Mouse (Mus musculus): ENCODE results near the gene Ccpg1. TPM values are rescaled to one million over a fixed set of nuclear protein-coding genes. Genes with fewer than 3 reads are reported as not detected.

Ccpg1 gene
- polyA plus RNA-seq, 1 experiment from 2014 or later, result 9.8 TPM

DNA sequence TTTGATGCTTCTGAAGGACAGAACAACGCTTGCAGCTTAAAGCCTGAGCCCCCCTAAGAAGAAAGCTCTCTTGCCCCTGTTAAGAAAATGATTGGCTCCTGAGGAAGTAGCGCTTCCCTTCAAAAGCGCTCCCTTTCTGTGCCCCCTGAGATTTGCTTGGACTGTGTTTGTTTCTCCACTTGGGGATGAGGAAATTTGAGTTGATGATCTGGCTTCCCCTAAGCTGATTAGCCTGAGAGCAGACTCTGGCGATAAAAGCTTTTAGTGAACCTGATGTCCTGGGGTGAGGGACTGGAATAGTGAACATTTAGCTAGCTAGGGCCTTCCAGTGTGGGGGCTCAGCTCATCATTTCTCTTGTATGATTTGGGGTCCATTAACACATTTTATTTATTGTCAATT lies 63.7 kb downstream of the Ccpg1 start:
- DNase-seq (no peak), ATAC-seq (ENCODE audit: low read depth) (no peak)
- H3K4me2 ChIP-seq, result no peak overlapping the region
- no peak overlapping the region for H3K27ac ChIP-seq
- peaks cover 18% of the 10 kb centered on the region for H3K4me1 ChIP-seq (replicated peaks)
- H3K9me3 ChIP-seq (replicated peaks), result no peaks in the 10 kb centered on the region
- H3K4me3 ChIP-seq (replicated peaks), result no peak overlapping the region
- no peaks in the 10 kb centered on the region for H3K36me3 ChIP-seq
- no peak overlapping the region for H3K9ac ChIP-seq
- no peaks in the 10 kb centered on the region for H3K27me3 ChIP-seq
- WGBS (ENCODE audit: insufficient replicate concordance), result 16% methylated on average over 4 of the region's 4 CpGs

DNA sequence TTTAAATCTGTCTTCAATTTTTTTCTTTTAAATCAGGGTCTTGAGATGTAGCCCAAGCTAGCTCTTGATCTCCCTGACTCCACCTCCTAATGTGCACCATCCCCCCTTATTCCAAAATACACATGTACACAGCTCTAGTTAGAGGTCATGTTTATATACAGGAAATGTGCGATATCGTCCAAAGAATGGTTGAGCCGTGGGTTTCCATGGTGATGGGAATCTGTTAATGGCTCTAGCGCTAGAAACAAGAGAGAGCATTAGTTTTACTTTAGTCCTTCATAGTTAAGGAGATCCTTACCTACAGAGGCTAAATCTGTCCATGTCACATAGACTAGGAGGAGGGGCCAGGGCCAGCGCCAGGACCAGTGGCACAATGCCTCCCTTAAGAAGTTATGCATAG lies 64.6 kb downstream of the Ccpg1 start:
- Histone ChIP-seq H3K4me2 (no peak overlapping the region), H3K27me3 (no peaks in the 10 kb centered on the region), H3K4me3 (replicated peaks) (no peak overlapping the region), H3K36me3 (no peaks in the 10 kb centered on the region), H3K9me3 (replicated peaks) (no peaks in the 10 kb centered on the region), H3K9ac (no peak overlapping the region), H3K4me1 (replicated peaks) (peaks cover 10% of the 10 kb centered on the region), H3K27ac (no peak overlapping the region)
- DNase-seq (no peak), ATAC-seq (ENCODE audit: low read depth) (no peak)
- 69% methylated on average over 5 of the region's 5 CpGs for WGBS (ENCODE audit: insufficient replicate concordance)

DNA sequence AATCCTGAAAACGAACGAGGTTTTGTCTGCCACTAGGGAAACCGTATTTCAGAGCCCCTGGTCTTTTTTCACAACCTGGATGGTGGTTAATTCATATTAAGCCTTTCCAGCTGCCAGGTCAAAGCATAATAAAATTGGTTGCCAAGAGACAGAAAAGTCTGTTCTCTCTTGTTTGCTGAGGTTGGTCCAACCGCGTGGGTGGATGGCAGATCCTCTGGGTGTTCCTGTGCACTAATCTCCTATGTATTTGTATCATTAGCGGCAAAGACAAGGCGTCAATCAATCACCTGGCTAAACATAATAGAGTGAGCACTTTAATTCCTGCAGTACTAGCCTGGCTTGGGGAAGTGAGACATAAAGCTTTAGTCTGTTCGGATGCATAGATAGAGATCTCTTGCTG lies 65.4 kb downstream of the Ccpg1 start:
- 50% methylated on average over 8 of the region's 8 CpGs for WGBS (ENCODE audit: insufficient replicate concordance)
- no peak for ATAC-seq (ENCODE audit: low read depth)
- no peak overlapping the region for H3K4me3 ChIP-seq (replicated peaks)
- no peak for DNase-seq
- no peak overlapping the region for H3K9ac ChIP-seq
- H3K4me1 ChIP-seq (replicated peaks), result peaks cover 2% of the 10 kb centered on the region
- no peak overlapping the region for H3K27ac ChIP-seq
- H3K9me3 ChIP-seq (replicated peaks), result no peaks in the 10 kb centered on the region
- H3K36me3 ChIP-seq, result no peaks in the 10 kb centered on the region
- no peak overlapping the region for H3K4me2 ChIP-seq
- H3K27me3 ChIP-seq, result no peaks in the 10 kb centered on the region

DNA sequence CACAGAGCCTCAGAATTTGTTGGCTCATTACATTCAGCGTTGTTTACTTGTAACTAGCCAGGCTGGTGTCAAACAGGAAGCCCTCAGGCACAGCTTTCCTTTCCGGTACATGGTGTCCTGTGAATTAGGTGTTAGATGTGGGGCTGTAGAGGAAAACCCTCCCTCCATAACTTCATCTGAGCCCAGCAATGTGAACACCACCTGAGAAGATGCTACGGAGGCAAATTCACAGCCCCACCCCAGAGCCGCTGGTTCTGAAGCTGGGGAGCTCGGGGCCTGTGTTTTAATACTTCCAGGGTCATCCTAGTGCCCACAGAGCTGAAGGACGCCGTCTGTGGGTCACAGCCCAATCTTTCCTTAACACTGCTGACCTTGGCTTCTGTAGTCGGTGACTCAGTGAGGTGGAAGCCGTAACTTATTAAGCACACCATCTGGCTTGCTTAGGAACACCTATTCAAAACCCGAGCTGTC lies 70.2 kb downstream of the Ccpg1 start:
- H3K4me2 ChIP-seq, result no peak overlapping the region
- H3K4me3 ChIP-seq (replicated peaks), result no peak overlapping the region
- DNase-seq, result no peak
- WGBS (ENCODE audit: insufficient replicate concordance), result 61% methylated on average over 10 of the region's 10 CpGs
- H3K36me3 ChIP-seq, result no peaks in the 10 kb centered on the region
- no peaks in the 10 kb centered on the region for H3K9me3 ChIP-seq (replicated peaks)
- H3K27me3 ChIP-seq, result no peaks in the 10 kb centered on the region
- H3K9ac ChIP-seq, result no peak overlapping the region
- ATAC-seq (ENCODE audit: low read depth), result no peak
- no peaks in the 10 kb centered on the region for H3K4me1 ChIP-seq (replicated peaks)
- no peak overlapping the region for H3K27ac ChIP-seq

DNA sequence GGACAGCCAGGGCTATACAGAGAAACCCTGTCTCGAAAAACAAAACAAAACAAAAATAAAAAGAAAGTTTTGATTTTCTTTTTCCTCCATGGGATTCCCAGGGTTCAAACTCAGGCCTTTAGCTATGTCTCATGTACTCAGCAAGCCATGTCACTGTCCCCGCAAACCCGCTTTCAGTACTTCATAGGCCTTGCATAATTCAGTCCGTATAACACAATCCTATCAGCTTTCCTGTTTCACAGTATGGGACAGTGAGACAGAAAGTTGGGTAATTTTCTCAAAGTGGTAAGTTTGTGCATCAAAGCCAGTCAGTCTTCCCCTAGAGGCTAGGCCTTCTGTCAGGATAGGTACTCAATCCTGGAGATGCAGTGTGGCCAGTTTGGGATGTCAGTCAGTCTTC lies 74.0 kb downstream of the Ccpg1 start:
- no peaks in the 10 kb centered on the region for H3K9me3 ChIP-seq (replicated peaks)
- DNase-seq (no peak), ATAC-seq (ENCODE audit: low read depth) (no peak)
- H3K27ac ChIP-seq, result no peak overlapping the region
- H3K36me3 ChIP-seq, result no peaks in the 10 kb centered on the region
- H3K4me2 ChIP-seq, result no peak overlapping the region
- no peaks in the 10 kb centered on the region for H3K4me1 ChIP-seq (replicated peaks)
- H3K4me3 ChIP-seq (replicated peaks), result no peak overlapping the region
- no peaks in the 10 kb centered on the region for H3K27me3 ChIP-seq
- no peak overlapping the region for H3K9ac ChIP-seq
- WGBS (ENCODE audit: insufficient replicate concordance), result 78% methylated on average over 4 of the region's 4 CpGs

DNA sequence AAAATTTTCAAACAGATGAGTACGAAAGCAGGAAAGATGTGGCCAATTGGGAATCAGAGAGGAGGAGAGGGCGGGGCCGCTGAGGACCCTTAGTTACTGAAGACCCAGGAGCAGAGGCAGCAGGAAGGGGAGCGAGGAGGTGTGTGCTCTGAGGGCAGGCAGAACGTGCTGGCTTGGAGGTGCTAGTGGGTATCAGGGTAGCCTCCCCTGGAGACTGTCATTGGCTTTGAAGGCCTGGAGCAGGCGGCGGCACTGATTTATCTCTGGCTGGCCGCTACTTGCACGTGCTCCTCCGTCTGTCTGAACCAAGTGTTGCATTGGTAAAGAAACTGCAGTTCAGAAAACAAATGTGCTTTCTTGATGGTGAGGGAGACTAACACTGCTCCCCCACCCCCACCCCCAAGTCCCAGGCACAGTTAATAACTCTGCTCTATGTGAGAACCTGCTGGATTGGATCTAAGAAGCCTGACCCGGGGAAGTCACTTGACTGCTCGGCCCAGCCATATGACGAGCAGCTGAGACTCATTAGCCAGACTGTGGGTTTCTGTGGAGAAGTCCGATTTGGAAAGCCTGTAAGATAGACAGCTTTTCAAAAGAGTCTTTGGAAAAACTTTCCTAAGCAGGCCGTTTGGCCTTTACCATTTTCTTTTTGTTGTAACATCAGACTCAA lies 78.5 kb downstream of the Ccpg1 start:
- H3K4me1 ChIP-seq (replicated peaks), result peaks cover 15% of the 10 kb centered on the region
- no peak overlapping the region for H3K9ac ChIP-seq
- ATAC-seq (ENCODE audit: low read depth), result no peak
- no peak for DNase-seq
- WGBS (ENCODE audit: insufficient replicate concordance), result 66% methylated on average over 15 of the region's 15 CpGs
- H3K4me2 ChIP-seq, result no peak overlapping the region
- no peak overlapping the region for H3K27ac ChIP-seq
- no peaks in the 10 kb centered on the region for H3K9me3 ChIP-seq (replicated peaks)
- H3K36me3 ChIP-seq, result no peaks in the 10 kb centered on the region
- no peak overlapping the region for H3K4me3 ChIP-seq (replicated peaks)
- H3K27me3 ChIP-seq, result no peaks in the 10 kb centered on the region

Small RNA genes lying within 50 kb of the gene (microRNA-seq; reads per million reads assigned to microRNA genes)
- not detected for gene Gm27353

Other genes with a start within 250 kb of the Ccpg1 start
- gene Prtg, start 178.6 kb upstream of the Ccpg1 start, polyA plus RNA-seq (2015; fragmentation: Nextera tagmentation; extraction: Ambion mirVana), result 0.09 and 0.14 TPM in 2 replicates
- 0.12 and 0.14 TPM in 2 replicates for gene Pygo1, start 59.8 kb upstream of the Ccpg1 start, polyA plus RNA-seq (2015; fragmentation: Nextera tagmentation; extraction: Ambion mirVana)
- gene Dyx1c1, start 26.6 kb upstream of the Ccpg1 start, polyA plus RNA-seq (2015; fragmentation: Nextera tagmentation; extraction: Ambion mirVana), result 0.24 and 0.31 TPM in 2 replicates
- gene Gm44503, start 26.6 kb upstream of the Ccpg1 start, polyA plus RNA-seq (2015; fragmentation: Nextera tagmentation; extraction: Ambion mirVana), result not detected in 2 replicates
- 2.7 and 4.0 TPM in 2 replicates for gene Ccpg1os, start within 50 bp of the Ccpg1 start, polyA plus RNA-seq (2015; fragmentation: Nextera tagmentation; extraction: Ambion mirVana)
- 4.5 and 6.2 TPM in 2 replicates for gene Pigb, start 54.9 kb downstream of the Ccpg1 start, polyA plus RNA-seq (2015; fragmentation: Nextera tagmentation; extraction: Ambion mirVana)
- gene Rab27a, start 59.4 kb downstream of the Ccpg1 start, polyA plus RNA-seq (2015; fragmentation: Nextera tagmentation; extraction: Ambion mirVana), result 4.5 and 4.9 TPM in 2 replicates
- 0.09 TPM in 1 of 2 replicates, not detected in the other for gene Khdc3, start 116.4 kb downstream of the Ccpg1 start, polyA plus RNA-seq (2015; fragmentation: Nextera tagmentation; extraction: Ambion mirVana)
- gene Gm20509, start 117.0 kb downstream of the Ccpg1 start, polyA plus RNA-seq (2015; fragmentation: Nextera tagmentation; extraction: Ambion mirVana), result not detected in 2 replicates
- 78.9 and 89.4 TPM in 2 replicates for gene Rsl24d1, start 128.0 kb downstream of the Ccpg1 start, polyA plus RNA-seq (2015; fragmentation: Nextera tagmentation; extraction: Ambion mirVana)